Mouse (Mus musculus) retina, postnatal 1 day (tissue): Measurements from ENCODE around the gene Robo1.
A peak's percentile ranks its signal among the peaks of the same experiment; 100 is the strongest.

Experiments used
- DNase-seq: peaks from one replicate; pipeline ENCODE4 v3.0.0-alpha.2; 2012

Gene Robo1

GRCm38 (mm10) chr16:72834266-72834665, 526.2 kb downstream of the Robo1 start:
- DNase-seq: peak; percentile 75

DNA sequence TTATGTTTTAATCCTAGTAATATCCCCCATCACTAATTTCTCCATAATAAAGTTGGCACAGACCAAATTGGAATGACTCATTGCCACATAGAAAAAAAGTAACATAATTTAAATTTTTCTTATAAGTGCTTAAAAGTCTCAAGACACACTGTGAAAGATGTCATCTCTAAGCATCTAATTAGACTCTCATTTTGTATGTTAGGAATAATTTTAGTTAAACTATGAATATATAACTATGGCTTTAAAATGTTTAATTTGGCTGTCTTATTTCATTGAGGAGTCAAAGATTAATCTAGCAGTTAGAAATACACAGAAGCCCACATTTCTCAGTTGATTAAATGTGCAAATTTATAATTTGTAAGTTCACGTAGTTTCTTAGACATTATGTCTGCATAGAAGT, 530.9 kb downstream of the Robo1 start:
- no peak for DNase-seq

DNA sequence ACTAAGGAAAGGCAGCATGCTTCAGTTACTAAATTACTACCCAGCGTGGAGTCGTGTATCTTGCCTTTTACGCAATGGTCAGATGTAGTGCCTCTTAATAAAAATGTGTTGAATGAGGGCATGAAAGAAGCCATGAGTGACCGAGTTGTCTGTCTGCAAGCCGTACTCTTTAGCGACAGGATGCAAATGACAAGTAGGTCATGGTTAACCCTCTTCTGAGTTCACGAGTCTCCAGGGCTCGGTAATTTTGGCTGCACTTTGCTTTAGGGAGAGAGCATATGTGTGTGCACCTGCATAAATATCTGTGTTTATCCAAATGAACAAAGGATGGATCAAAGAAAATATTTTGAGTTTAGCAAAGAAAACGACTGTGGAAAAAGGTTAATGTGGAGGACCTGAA, 533.0 kb downstream of the Robo1 start:
- DNase-seq: peak; percentile 22

DNA sequence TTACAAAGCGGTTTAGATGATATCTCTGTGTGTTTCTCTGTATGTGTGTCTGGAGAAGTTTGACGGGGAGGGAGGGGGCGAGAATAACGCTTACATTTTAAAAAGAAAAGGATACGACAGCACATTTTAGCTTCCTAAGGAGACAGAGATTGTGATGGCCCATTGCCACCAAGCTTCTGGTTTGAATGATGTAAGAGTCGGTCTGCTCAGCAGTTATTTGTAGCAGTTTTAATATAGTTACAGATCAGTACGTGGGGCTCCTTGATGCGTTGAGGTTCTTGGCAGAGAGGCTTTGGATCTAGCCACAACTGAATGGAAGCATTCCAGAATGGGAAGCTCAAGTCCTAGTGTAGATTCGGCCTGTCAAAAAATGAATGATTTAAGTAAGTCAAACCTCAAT, 546.0 kb downstream of the Robo1 start:
- no peak for DNase-seq

DNA sequence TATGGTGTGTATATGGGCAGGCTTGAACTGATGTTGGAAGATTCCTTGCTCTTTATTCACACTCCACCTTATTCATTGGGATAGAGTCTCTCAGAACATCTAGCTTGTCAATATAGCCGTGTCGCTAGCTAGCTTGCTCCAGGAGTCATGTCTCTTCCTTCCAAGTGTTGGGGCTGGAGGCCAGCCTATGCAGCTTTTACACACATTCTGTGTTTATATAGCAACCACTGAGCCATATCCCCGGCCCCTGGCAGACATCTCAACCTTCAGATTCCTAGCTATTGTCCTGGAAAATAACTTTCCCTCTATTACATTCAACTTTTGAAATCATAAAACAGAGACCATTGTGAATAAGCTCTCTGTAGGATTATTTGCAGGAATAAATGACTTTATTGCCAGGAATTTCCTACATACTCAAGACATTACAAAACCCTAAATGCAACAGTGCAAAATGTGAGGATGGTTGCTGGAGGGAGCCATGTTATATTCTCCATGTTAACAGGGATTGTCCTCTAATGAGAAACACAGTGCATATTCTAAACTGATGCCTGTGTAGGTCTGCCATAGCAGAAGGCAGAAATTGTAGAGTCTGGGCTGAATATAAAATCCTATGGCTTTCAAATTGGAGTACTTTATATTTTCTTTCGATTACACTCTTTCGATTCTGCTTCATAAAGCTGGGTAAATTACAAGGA, 546.9 kb downstream of the Robo1 start:
- no peak for DNase-seq

GRCm38 (mm10) chr16:72861707-72862277, 553.7 kb downstream of the Robo1 start:
- no peak for DNase-seq

- no peak for DNase-seq
These were observed 557.9 kb downstream of the Robo1 start for GRCm38 (mm10) chr16:72866011-72866410.

DNA sequence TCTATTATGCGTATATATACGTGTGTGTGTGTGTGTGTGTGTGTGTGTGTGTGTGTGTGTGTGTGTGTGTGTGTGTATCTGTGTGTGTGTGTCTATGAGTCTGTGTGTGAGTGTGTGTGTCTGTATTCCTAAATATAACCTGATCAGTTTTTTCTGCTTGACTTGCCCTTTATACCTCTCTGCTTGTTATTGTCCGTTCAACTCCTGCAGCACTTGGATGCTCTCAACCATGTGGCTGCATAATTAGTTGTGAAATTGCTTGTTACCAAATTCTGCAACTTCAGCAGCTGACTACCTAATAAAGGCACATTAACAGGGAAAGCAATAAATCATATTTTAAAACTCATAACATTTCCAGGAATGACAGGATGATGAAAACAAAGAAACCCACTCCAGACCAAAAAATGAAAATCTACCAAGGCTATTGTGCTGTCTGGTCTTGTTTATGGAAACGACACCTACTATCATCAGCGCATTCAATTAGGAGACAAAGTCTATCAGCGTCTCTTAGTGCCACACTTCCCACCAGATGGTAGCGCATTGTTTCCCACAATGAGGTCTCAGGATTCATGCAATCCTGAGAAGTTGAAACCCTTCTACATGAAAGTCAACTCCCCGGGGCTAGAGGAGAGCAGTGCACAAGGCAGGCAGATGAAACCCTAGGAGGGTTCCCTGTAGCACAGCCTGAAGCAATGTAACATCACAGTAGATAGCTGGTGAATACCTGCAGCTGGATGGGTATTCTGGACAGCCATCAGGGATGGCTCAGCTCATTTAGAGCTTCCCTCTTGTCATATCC, 567.0 kb downstream of the Robo1 start:
- DNase-seq: peak; percentile 82

GRCm38 (mm10) chr16:72888108-72888507, 580.0 kb downstream of the Robo1 start:
- peak; percentile 76 for DNase-seq

GRCm38 (mm10) chr16:72889401-72889800, 581.3 kb downstream of the Robo1 start:
- DNase-seq: no peak

DNA sequence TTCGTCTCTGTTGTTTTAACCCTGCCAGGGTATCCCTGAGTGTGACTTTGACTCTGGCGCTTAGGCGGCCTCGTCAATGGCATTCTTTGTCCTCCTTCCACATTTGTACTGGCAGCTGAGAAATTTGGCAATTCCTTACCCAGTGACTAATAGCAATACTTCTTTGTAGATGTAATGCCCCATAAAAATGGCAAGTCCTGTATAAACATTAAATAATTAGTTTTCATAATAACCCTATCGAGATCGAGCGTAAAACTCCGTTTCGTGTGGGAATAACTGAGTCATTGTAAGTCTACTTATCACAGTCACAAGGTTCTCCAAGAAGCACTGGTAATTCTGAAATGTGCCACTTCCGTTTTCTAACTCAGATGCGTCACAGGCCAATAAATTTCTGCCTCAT, 589.0 kb downstream of the Robo1 start:
- DNase-seq: no peak

DNA sequence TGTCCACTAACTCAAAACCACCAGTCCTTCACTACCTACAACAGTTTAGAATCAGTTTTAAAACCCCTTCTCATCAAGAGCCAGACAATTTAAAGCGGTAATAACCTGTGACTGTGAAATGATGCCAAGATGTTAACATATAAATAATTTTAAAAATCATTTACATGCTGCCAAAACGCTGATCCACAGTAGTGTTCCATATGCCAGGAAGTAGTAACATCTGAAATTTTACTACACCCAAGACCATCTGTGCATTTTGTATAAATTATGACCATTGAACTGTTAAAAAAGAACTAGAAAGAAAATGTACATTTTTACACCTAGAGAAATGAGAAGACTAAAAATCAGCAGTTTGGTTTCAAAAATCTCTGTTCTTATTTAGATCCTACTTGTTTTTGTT, 600.8 kb downstream of the Robo1 start:
- DNase-seq: no peak

DNA sequence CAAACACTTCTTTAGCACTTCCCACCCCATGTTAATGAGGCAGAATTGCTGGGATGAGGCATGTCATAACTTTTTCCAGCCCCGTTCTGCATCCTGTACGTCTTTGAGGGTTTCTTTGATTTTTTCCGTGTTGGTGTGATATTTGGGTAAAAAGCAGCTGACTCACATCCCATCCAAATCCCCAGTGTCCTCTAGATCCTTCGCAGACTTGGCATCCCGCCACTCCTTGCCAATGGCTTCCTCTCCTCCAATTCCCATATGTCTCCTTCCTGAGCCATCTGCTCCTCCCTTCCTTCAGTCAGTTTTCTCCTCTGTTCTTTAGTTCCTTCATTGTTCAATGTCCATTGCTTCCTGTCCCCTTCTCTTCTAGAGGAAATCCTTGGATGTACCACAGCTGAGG, 605.0 kb downstream of the Robo1 start:
- no peak for DNase-seq

- peak; percentile 43 for DNase-seq
These were observed 606.0 kb downstream of the Robo1 start for GRCm38 (mm10) chr16:72914068-72914630.

DNA sequence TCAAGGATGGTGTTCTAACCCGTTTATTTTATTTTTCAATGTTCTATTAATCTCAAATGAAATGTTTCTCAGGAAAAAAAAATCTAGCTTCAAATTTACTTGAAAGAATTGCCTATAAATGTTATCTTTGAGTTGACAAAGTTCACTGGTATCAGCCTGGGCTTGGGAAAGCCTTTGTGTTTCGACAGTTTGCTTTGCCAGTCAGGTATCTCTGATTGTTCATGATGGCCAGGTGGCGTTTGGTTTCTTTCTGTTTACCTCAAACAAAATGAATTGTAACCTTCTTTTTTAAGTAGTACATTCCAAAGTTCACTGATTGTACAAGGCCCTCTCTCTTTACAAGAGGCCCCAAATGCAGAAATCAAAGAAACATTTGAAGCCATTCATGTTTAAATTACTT, 611.9 kb downstream of the Robo1 start:
- no peak for DNase-seq

GRCm38 (mm10) chr16:72924423-72925224, 616.5 kb downstream of the Robo1 start:
- DNase-seq: peak; percentile 76

GRCm38 (mm10) chr16:72928525-72929122, 620.5 kb downstream of the Robo1 start:
- no peak for DNase-seq

GRCm38 (mm10) chr16:72930871-72931270, 622.8 kb downstream of the Robo1 start:
- no peak for DNase-seq

DNA sequence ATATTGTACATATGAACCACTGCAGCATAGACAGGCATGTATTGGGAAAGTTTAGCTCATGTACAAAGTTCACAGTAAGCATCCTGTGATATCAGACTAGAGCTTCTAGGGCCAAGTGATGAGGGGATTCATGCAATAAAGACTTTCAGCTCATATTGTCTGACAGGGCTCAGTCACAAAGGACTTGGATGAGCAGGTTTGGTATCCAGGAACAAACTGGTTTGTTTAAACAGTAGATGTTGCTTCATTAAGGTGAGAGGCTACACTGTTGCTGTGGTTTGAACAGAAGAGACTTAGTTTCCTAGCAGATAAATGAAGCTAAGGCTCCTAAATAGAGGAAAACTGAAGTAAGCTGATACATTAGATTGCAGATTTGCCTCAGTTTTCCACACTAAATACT, 626.8 kb downstream of the Robo1 start:
- no peak for DNase-seq

DNA sequence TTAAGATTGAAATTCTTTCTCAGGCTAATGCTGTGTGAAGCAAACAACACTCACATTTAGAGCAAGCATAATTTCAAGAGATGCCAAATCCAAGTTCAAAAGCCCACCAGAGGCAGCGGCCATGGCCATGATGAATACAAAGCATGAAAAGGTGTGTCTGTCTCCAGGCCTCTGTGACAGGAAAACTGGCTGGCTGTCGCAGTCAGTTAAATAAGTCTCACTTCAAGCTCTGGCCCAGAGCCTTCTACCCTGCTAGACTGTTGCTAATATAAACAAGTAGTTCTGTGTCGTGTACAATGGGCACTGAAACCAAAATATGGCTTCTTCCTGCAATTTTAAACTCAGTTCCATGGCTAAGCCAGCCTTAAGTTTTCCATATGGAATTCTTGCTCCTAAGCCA, 629.1 kb downstream of the Robo1 start:
- no peak for DNase-seq

DNA sequence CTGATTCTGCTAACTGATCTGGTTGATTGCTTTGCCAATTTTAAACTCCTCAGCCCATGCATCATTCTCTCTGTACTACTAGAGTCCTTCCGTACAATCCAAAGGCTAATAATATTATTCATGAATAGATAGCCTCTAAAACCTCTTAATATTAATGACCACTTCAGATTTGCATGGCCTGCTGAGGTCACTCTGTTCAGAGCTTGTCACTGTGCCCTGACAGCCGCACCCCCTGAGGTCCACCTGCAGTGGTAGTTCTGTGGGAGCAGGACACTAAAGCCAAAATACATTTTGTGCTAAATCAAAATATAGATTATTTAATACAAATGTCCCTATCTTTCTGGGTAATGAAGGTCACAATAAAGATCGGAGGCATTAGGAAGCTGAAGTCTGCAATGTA, 631.8 kb downstream of the Robo1 start:
- DNase-seq: no peak

DNA sequence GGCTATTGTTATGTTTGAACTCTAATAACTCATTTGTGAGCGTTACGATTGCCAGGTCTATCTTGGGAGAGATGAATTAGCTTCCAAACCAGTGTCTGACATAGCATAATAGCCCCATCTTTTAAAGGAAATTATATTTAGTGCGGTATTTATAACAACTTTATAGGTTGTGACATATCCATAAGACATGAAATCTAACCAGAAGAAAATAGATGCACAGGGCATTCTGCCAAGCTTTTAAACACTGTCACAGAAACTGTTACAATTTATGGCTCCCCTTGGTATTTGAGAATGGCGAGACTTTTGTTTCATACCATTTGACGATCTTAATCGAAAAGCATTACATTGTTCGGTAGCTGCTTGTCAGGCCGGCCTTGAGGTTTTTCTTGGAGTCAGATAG, 632.7 kb downstream of the Robo1 start:
- DNase-seq: no peak

GRCm38 (mm10) chr16:72944403-72944802, 636.3 kb downstream of the Robo1 start:
- DNase-seq: no peak
